Mouse (Mus musculus) ES-E14 (cell line): Measurements from ENCODE around the gene Cib3.

Experiments
- CHD2 ChIP-seq: IDR thresholded peaks from 2 replicates; pipeline ENCODE4 v1.6.1; 2014; ENCODE audit warnings: mild to moderate bottlenecking, low read depth, low read length, inconsistent platforms
- HCFC1 ChIP-seq: IDR thresholded peaks from 2 replicates; pipeline ENCODE4 v1.6.1; 2012; ENCODE audit warnings: low read length, inconsistent platforms, borderline replicate concordance; ENCODE audit not compliant: insufficient read depth
- MAFK ChIP-seq: IDR thresholded peaks from 2 replicates; pipeline ENCODE4 v1.6.1; 2014; ENCODE audit warnings: mild to moderate bottlenecking, low read depth, low read length, inconsistent platforms; ENCODE audit not compliant: insufficient read depth
- ZC3H11A ChIP-seq: IDR thresholded peaks from 2 replicates; pipeline ENCODE4 v1.6.1; 2012; ENCODE audit warnings: low read depth, mild to moderate bottlenecking, inconsistent platforms, low read length, borderline replicate concordance
- ZNF384 ChIP-seq: IDR thresholded peaks from 2 replicates; pipeline ENCODE4 v1.6.1; 2012; ENCODE audit warnings: low read depth, low read length, inconsistent platforms

GRCm38 (mm10) chr8:72190215-72190539, 22.5 kb downstream of the Cib3 start:
- TF ChIP-seq ZC3H11A (no peak), ZNF384 (no peak), MAFK (no peak), CHD2 (no peak), HCFC1 (no peak)
